Mouse (Mus musculus) CH12.LX (cell line): ENCODE measurements around the gene Uba5.

Source experiments
- BHLHE40 ChIP-seq: IDR thresholded peaks from 2 replicates; pipeline ENCODE4 v1.6.1; 2011; ENCODE audit warnings: mild to moderate bottlenecking, low read depth, low read length, improper control_type of control experiment
- CTCF ChIP-seq, 2 experiments: IDR thresholded peaks in 1 of 2; conservative IDR thresholded peaks in 1 of 2; 2 replicates each; pipeline ENCODE4 v1.5.1; 2011 to 2012; ENCODE audit warnings: low read depth in 2 of 2, low read length in 2 of 2, improper control_type of control experiment in 1 of 2, inconsistent platforms in 1 of 2, mild to moderate bottlenecking in 1 of 2, moderate library complexity in 1 of 2
- E2F4 ChIP-seq: IDR thresholded peaks from 2 replicates; pipeline ENCODE4 v1.6.1; 2011; ENCODE audit warnings: low read depth, low read length, improper control_type of control experiment; ENCODE audit not compliant: insufficient replicate concordance
- ELF1 ChIP-seq: IDR thresholded peaks from 2 replicates; pipeline ENCODE4 v1.6.1; 2014; ENCODE audit warnings: low read depth, mild to moderate bottlenecking, inconsistent platforms, low read length, improper control_type of control experiment
- EP300 ChIP-seq: IDR thresholded peaks from 2 replicates; pipeline ENCODE4 v1.6.1; 2011; ENCODE audit warnings: low read length, improper control_type of control experiment
- ETS1 ChIP-seq: conservative IDR thresholded peaks from 2 replicates; pipeline ENCODE4 v1.6.1; 2012; ENCODE audit warnings: low read depth, mild to moderate bottlenecking, inconsistent platforms, low read length, improper control_type of control experiment, moderate library complexity
- HCFC1 ChIP-seq: IDR thresholded peaks from 2 replicates; pipeline ENCODE4 v1.6.1; 2012; ENCODE audit warnings: low read depth, mild to moderate bottlenecking, inconsistent platforms, low read length, improper control_type of control experiment
- IRF4 ChIP-seq: IDR thresholded peaks from 2 replicates; pipeline ENCODE4 v1.6.1; 2014; ENCODE audit warnings: low read depth, mild to moderate bottlenecking, inconsistent platforms, low read length, improper control_type of control experiment
- MAX ChIP-seq: IDR thresholded peaks from 2 replicates; pipeline ENCODE4 v1.6.1; 2011; ENCODE audit warnings: low read length, improper control_type of control experiment
- NRF1 ChIP-seq: IDR thresholded peaks from 2 replicates; pipeline ENCODE4 v1.6.1; 2014; ENCODE audit warnings: low read depth, mild to moderate bottlenecking, inconsistent platforms, low read length, improper control_type of control experiment, moderate library complexity
- POLR2A ChIP-seq: IDR thresholded peaks from 2 replicates; pipeline ENCODE4 v1.6.1; 2011; ENCODE audit warnings: low read depth, mild to moderate bottlenecking, improper control_type of control experiment, low read length
- POLR2AphosphoS2 ChIP-seq: IDR thresholded peaks from 2 replicates; pipeline ENCODE4 v1.6.1; 2011; ENCODE audit warnings: low read depth, low read length, improper control_type of control experiment
- USF1 ChIP-seq: IDR thresholded peaks from 2 replicates; pipeline ENCODE4 v1.6.1; 2014; ENCODE audit warnings: low read depth, mild to moderate bottlenecking, inconsistent platforms, low read length, improper control_type of control experiment
- ZMIZ1 ChIP-seq: IDR thresholded peaks from 2 replicates; pipeline ENCODE4 v1.6.1; 2012; ENCODE audit warnings: low read depth, mild to moderate bottlenecking, inconsistent platforms, low read length, improper control_type of control experiment

GRCm38 (mm10) chr9:104080038-104080437 lies 17.1 kb upstream of the Uba5 start:
- TF ChIP-seq POLR2AphosphoS2: no peak
- no peak for TF ChIP-seq HCFC1
- TF ChIP-seq POLR2A: no peak
- TF ChIP-seq NRF1: no peak
- TF ChIP-seq CTCF (conservative IDR thresholded peaks at IDR 0.05 in 1 of 2, IDR thresholded peaks at IDR 0.05 in 1 of 2; ENCODE audit: low read depth in 2 of 2, low read length in 2 of 2): no peak
- no peak for TF ChIP-seq EP300
- TF ChIP-seq E2F4: no peak
- TF ChIP-seq ELF1: no peak
- no peak for TF ChIP-seq ZMIZ1
- no peak for TF ChIP-seq BHLHE40
- no peak for TF ChIP-seq IRF4
- TF ChIP-seq USF1: no peak
- TF ChIP-seq MAX: no peak
- no peak for TF ChIP-seq ETS1
